Mouse (Mus musculus) MEL (cell line): ENCODE data around the gene Acsl5. TPM values are rescaled to one million over a fixed set of nuclear protein-coding genes. Genes with fewer than 3 reads are reported as not detected.

Source experiments
- DNase-seq: peaks from one replicate; pipeline ENCODE4 v3.0.0; 2011; ENCODE audit warnings: low read depth, low spot score
- H3K27ac ChIP-seq: 2 replicates; pipeline ENCODE4 v1.5.1; 2012; ENCODE audit warnings: low read depth, mild to moderate bottlenecking, control low read depth, low read length, moderate library complexity; ENCODE audit not compliant: control insufficient read depth
- H3K27me3 ChIP-seq, 2 experiments: fragments of 150-350 bp in 1 of 2; sonication (generic) in 1 of 2; 2 replicates each; pipeline ENCODE4 v1.6.1; 2012; ENCODE audit warnings: low read length in 2 of 2, mild to moderate bottlenecking in 2 of 2, improper control_type of control experiment in 1 of 2, moderate library complexity in 1 of 2; ENCODE audit not compliant: insufficient read depth in 2 of 2, control insufficient read depth in 1 of 2
- H3K36me3 ChIP-seq, 2 experiments: 2 replicates each; pipeline ENCODE4 v1.6.1; 2012 to 2014; ENCODE audit warnings: low read length in 2 of 2, improper control_type of control experiment in 1 of 2, inconsistent platforms in 1 of 2, mild to moderate bottlenecking in 1 of 2; ENCODE audit not compliant: insufficient read depth in 2 of 2, control insufficient read depth in 1 of 2
- H3K4me1 ChIP-seq, 2 experiments: fragments of 150-350 bp in 1 of 2; sonication (generic) in 1 of 2; 2 replicates each; pipeline ENCODE4 v1.6.1; 2012; ENCODE audit warnings: low read length in 2 of 2, improper control_type of control experiment in 1 of 2, mild to moderate bottlenecking in 1 of 2; ENCODE audit not compliant: insufficient read depth in 2 of 2, control insufficient read depth in 1 of 2
- H3K4me3 ChIP-seq, 2 experiments: fragments of 150-350 bp in 1 of 2; sonication (generic) in 1 of 2; 2 replicates each; pipeline ENCODE4 v1.5.1; 2012; ENCODE audit warnings: low read depth in 2 of 2, low read length in 2 of 2, mild to moderate bottlenecking in 2 of 2, moderate library complexity in 2 of 2, control low read depth in 1 of 2, improper control_type of control experiment in 1 of 2; ENCODE audit not compliant: control insufficient read depth in 1 of 2, insufficient read depth in 1 of 2
- H3K79me2 ChIP-seq: 2 replicates; pipeline ENCODE4 v1.6.1; 2012; ENCODE audit warnings: mild to moderate bottlenecking, low read length, moderate library complexity; ENCODE audit not compliant: control insufficient read depth, poor library complexity, insufficient read depth
- H3K9ac ChIP-seq: 2 replicates; pipeline ENCODE4 v1.6.1; 2012; ENCODE audit warnings: low read depth, mild to moderate bottlenecking, control low read depth, low read length, moderate library complexity; ENCODE audit not compliant: control insufficient read depth, poor library complexity, severe bottlenecking
- H3K9me3 ChIP-seq: fragments of 150-350 bp; sonication (generic); replicated peaks from 2 replicates; pipeline ENCODE4 v1.6.1; 2012; ENCODE audit warnings: mild to moderate bottlenecking, low read length, improper control_type of control experiment, moderate library complexity; ENCODE audit not compliant: insufficient read depth
- BHLHE40 ChIP-seq: IDR thresholded peaks from 2 replicates; pipeline ENCODE4 v1.6.1; 2012; ENCODE audit warnings: low read depth, mild to moderate bottlenecking, inconsistent platforms, low read length, improper control_type of control experiment, borderline replicate concordance
- CHD1 ChIP-seq: IDR thresholded peaks from 2 replicates; pipeline ENCODE4 v1.6.1; 2012; ENCODE audit warnings: low read depth, mild to moderate bottlenecking, inconsistent platforms, low read length, improper control_type of control experiment
- CHD2 ChIP-seq: IDR thresholded peaks from 2 replicates; pipeline ENCODE4 v1.6.1; 2011; ENCODE audit warnings: low read length, improper control_type of control experiment
- CTCF ChIP-seq, 3 experiments: IDR thresholded peaks in 2 of 3; conservative IDR thresholded peaks in 1 of 3; 2 replicates each; pipeline ENCODE4 v1.5.1; 2011 to 2012; ENCODE audit warnings: low read length in 3 of 3, low read depth in 2 of 3, mild to moderate bottlenecking in 2 of 3, improper control_type of control experiment in 1 of 3, inconsistent platforms in 1 of 3, mixed read lengths in 1 of 3, moderate library complexity in 1 of 3; ENCODE audit not compliant: control insufficient read depth in 1 of 3, insufficient read depth in 1 of 3, poor library complexity in 1 of 3, severe bottlenecking in 1 of 3
- E2F4 ChIP-seq: IDR thresholded peaks from 2 replicates; pipeline ENCODE4 v1.6.1; 2011; ENCODE audit warnings: low read depth, low read length, improper control_type of control experiment, borderline replicate concordance
- ELF1 ChIP-seq: IDR thresholded peaks from 2 replicates; pipeline ENCODE4 v1.6.1; 2014; ENCODE audit warnings: low read depth, mild to moderate bottlenecking, inconsistent platforms, low read length, improper control_type of control experiment, moderate library complexity
- EP300 ChIP-seq, 2 experiments: IDR thresholded peaks; 2 replicates each; pipeline ENCODE4 v1.6.1; 2011; ENCODE audit warnings: improper control_type of control experiment in 2 of 2, low read length in 2 of 2, low read depth in 1 of 2, mild to moderate bottlenecking in 1 of 2
- ETS1 ChIP-seq: IDR thresholded peaks from 2 replicates; pipeline ENCODE4 v1.6.1; 2012; ENCODE audit warnings: low read depth, mild to moderate bottlenecking, inconsistent platforms, low read length, improper control_type of control experiment, moderate library complexity
- GABPA ChIP-seq: IDR thresholded peaks from 2 replicates; pipeline ENCODE4 v1.6.1; 2012; ENCODE audit warnings: low read depth, mild to moderate bottlenecking, inconsistent platforms, low read length, improper control_type of control experiment, moderate library complexity
- HCFC1 ChIP-seq: IDR thresholded peaks from 2 replicates; pipeline ENCODE4 v1.6.1; 2012; ENCODE audit warnings: low read depth, mild to moderate bottlenecking, inconsistent platforms, low read length, improper control_type of control experiment, moderate library complexity
- JUND ChIP-seq: IDR thresholded peaks from 2 replicates; pipeline ENCODE4 v1.6.1; 2011; ENCODE audit warnings: low read depth, mild to moderate bottlenecking, improper control_type of control experiment, low read length
- KAT2A ChIP-seq: conservative IDR thresholded peaks from 2 replicates; pipeline ENCODE4 v1.6.1; 2012; ENCODE audit warnings: low read depth, low read length, improper control_type of control experiment, inconsistent platforms
- MAFK ChIP-seq: IDR thresholded peaks from 2 replicates; pipeline ENCODE4 v1.6.1; 2011; ENCODE audit warnings: low read depth, mild to moderate bottlenecking, low read length, improper control_type of control experiment, borderline replicate concordance
- MAX ChIP-seq: IDR thresholded peaks from 2 replicates; pipeline ENCODE4 v1.6.1; 2011; ENCODE audit warnings: low read length, improper control_type of control experiment
- MAZ ChIP-seq: IDR thresholded peaks from 2 replicates; pipeline ENCODE4 v1.6.1; 2012; ENCODE audit warnings: low read depth, mild to moderate bottlenecking, inconsistent platforms, low read length, improper control_type of control experiment
- MEF2A ChIP-seq: IDR thresholded peaks from 2 replicates; pipeline ENCODE4 v1.6.1; 2014; ENCODE audit warnings: low read depth, mild to moderate bottlenecking, inconsistent platforms, low read length, improper control_type of control experiment; ENCODE audit not compliant: poor library complexity, insufficient replicate concordance, severe bottlenecking; ENCODE audit errors: extremely low read depth
- MXI1 ChIP-seq: IDR thresholded peaks from 2 replicates; pipeline ENCODE4 v1.6.1; 2011; ENCODE audit warnings: mild to moderate bottlenecking, low read depth, low read length, improper control_type of control experiment
- MYB ChIP-seq: IDR thresholded peaks from 2 replicates; pipeline ENCODE4 v1.6.1; 2011; ENCODE audit warnings: mild to moderate bottlenecking, low read depth, low read length, improper control_type of control experiment
- MYC ChIP-seq: IDR thresholded peaks from 2 replicates; pipeline ENCODE4 v1.6.1; 2011; ENCODE audit warnings: low read depth, mild to moderate bottlenecking, low read length, improper control_type of control experiment, moderate library complexity
- NELFE ChIP-seq: IDR thresholded peaks from 2 replicates; pipeline ENCODE4 v1.6.1; 2011; ENCODE audit warnings: low read depth, low read length, improper control_type of control experiment
- NRF1 ChIP-seq: IDR thresholded peaks from 2 replicates; pipeline ENCODE4 v1.6.1; 2014; ENCODE audit warnings: low read depth, mild to moderate bottlenecking, inconsistent platforms, low read length, improper control_type of control experiment, moderate library complexity; ENCODE audit not compliant: poor library complexity, insufficient read depth, severe bottlenecking
- POLR2A ChIP-seq, 2 experiments: IDR thresholded peaks; 2 replicates each; pipeline ENCODE4 v1.6.1; 2011 to 2012; ENCODE audit warnings: low read length in 2 of 2, mild to moderate bottlenecking in 2 of 2, control low read depth in 1 of 2, improper control_type of control experiment in 1 of 2, low read depth in 1 of 2, moderate library complexity in 1 of 2; ENCODE audit not compliant: control insufficient read depth in 1 of 2, insufficient read depth in 1 of 2, poor library complexity in 1 of 2
- POLR2AphosphoS2 ChIP-seq: IDR thresholded peaks from 2 replicates; pipeline ENCODE4 v1.6.1; 2011; ENCODE audit warnings: low read length, improper control_type of control experiment
- POLR2AphosphoS5 ChIP-seq: IDR thresholded peaks from 2 replicates; pipeline ENCODE4 v1.6.1; 2012; ENCODE audit warnings: low read depth, borderline replicate concordance, mild to moderate bottlenecking, inconsistent platforms, low read length, moderate library complexity, mixed read lengths
- RAD21 ChIP-seq: IDR thresholded peaks from 2 replicates; pipeline ENCODE4 v1.6.1; 2011; ENCODE audit warnings: mild to moderate bottlenecking, low read depth, low read length, improper control_type of control experiment
- RCOR1 ChIP-seq: IDR thresholded peaks from 2 replicates; pipeline ENCODE4 v1.6.1; 2012; ENCODE audit warnings: low read depth, mild to moderate bottlenecking, inconsistent platforms, low read length, improper control_type of control experiment
- SIN3A ChIP-seq: IDR thresholded peaks from 2 replicates; pipeline ENCODE4 v1.6.1; 2012; ENCODE audit warnings: low read length, improper control_type of control experiment, inconsistent platforms
- SMC3 ChIP-seq: IDR thresholded peaks from 2 replicates; pipeline ENCODE4 v1.6.1; 2011; ENCODE audit warnings: low read depth, low read length, improper control_type of control experiment
- TBP ChIP-seq: IDR thresholded peaks from 2 replicates; pipeline ENCODE4 v1.8.0; 2011; ENCODE audit warnings: low read depth, low read length, improper control_type of control experiment
- TCF12 ChIP-seq: IDR thresholded peaks from 2 replicates; pipeline ENCODE4 v1.6.1; 2014; ENCODE audit warnings: low read depth, mild to moderate bottlenecking, inconsistent platforms, low read length, improper control_type of control experiment, moderate library complexity
- UBTF ChIP-seq: IDR thresholded peaks from 2 replicates; pipeline ENCODE4 v1.6.1; 2012; ENCODE audit warnings: low read depth, mild to moderate bottlenecking, inconsistent platforms, low read length, improper control_type of control experiment, moderate library complexity, borderline replicate concordance; ENCODE audit not compliant: insufficient read depth
- USF1 ChIP-seq: IDR thresholded peaks from 2 replicates; pipeline ENCODE4 v1.6.1; 2014; ENCODE audit warnings: low read depth, mild to moderate bottlenecking, inconsistent platforms, low read length, improper control_type of control experiment, moderate library complexity
- USF2 ChIP-seq, 2 experiments: IDR thresholded peaks; 2 replicates each; pipeline ENCODE4 v1.6.1; 2011 to 2012; ENCODE audit warnings: improper control_type of control experiment in 2 of 2, low read length in 2 of 2, borderline replicate concordance in 1 of 2, inconsistent platforms in 1 of 2, low read depth in 1 of 2, mild to moderate bottlenecking in 1 of 2; ENCODE audit not compliant: insufficient read depth in 1 of 2
- ZC3H11A ChIP-seq: IDR thresholded peaks from 2 replicates; pipeline ENCODE4 v1.6.1; 2012; ENCODE audit warnings: low read depth, mild to moderate bottlenecking, inconsistent platforms, low read length, improper control_type of control experiment
- ZKSCAN1 ChIP-seq: IDR thresholded peaks from 2 replicates; pipeline ENCODE4 v1.6.1; 2012; ENCODE audit warnings: low read depth, mild to moderate bottlenecking, inconsistent platforms, low read length, improper control_type of control experiment, moderate library complexity
- ZMIZ1 ChIP-seq: IDR thresholded peaks from 2 replicates; pipeline ENCODE4 v1.6.1; 2012; ENCODE audit warnings: low read depth, mild to moderate bottlenecking, inconsistent platforms, low read length, improper control_type of control experiment, moderate library complexity
- ZNF384 ChIP-seq: IDR thresholded peaks from 2 replicates; pipeline ENCODE4 v1.6.1; 2012; ENCODE audit warnings: low read depth, mild to moderate bottlenecking, inconsistent platforms, low read length, improper control_type of control experiment
- polyA plus RNA-seq, 2 experiments: library from polyadenylated mRNA; stranded (reverse) in 1 of 2; unstranded in 1 of 2; fragments of >175 nt in 1 of 2; fragments of >200 nt in 1 of 2; gene quantifications; 2 replicates each; pipeline versions ENCODE4 v1.2.1 to v1.2.4; 2012; ENCODE audit warnings: low replicate concordance in 2 of 2, low read depth in 1 of 2; ENCODE audit not compliant: insufficient read length in 2 of 2, insufficient read depth in 1 of 2, missing spikeins in 1 of 2
- total RNA-seq: library from RNA; depleted of rRNA; stranded (reverse); fragments of 300-350 nt; gene quantifications from 2 replicates; pipeline ENCODE4 v1.2.3, GENCODE M21; 2012

The Acsl5 gene
- total and polyA plus RNA-seq, 3 experiments = 223 to 318 TPM; not detected in 1

DNA sequence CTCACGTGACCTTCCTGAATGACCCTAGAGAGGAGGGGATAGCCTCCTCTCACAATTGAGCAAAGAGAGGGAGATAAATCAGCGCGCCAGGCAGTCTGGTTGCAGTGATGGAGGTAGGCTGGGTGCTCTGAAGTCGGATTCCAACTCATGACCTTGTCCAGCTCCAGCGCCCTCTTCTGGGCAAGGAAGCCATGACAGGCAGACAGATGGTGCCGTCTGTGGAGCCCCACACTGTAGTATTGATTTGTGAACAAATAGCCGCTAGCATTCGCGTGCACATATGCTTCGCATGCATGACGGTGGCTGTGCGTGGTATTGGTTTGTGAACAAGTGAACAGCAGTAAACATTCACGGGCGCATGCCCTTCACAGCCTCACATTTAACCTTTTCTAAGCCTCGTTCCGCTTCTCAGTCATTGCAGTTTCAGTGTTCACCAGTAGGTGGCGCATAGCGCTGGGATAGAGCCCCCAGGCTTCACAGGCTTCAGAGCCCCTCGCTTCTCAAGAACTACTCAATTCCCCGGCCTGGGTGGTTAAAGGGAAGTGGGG is 33.5 kb upstream of the Acsl5 start:
- peak overlapping the region; percentile 64 for H3K9ac ChIP-seq
- H3K27ac ChIP-seq = peak overlapping the region; percentile 84
- peak; percentile 95 for DNase-seq
- H3K4me1 ChIP-seq = peaks cover 3 to 15% of the 10 kb centered on the region in 2 experiments; a peak in 3 of 4 replicates
- H3K79me2 ChIP-seq = no peaks in the 10 kb centered on the region; the same call in 1 of the 2 replicates
- H3K27me3 ChIP-seq = no peaks in the 10 kb centered on the region
- H3K9me3 ChIP-seq = no peaks in the 10 kb centered on the region
- H3K36me3 ChIP-seq = peaks cover 0 to 7% of the 10 kb centered on the region in 2 experiments; a peak in 2 of 4 replicates
- peak overlapping the region; percentile 61 to 63 for H3K4me3 ChIP-seq
- no peak for TF ChIP-seq POLR2AphosphoS2
- TF ChIP-seq POLR2A (IDR thresholded peaks at IDR 0.05; ENCODE audit: control insufficient read depth in 1 of 2, insufficient read depth in 1 of 2, low read depth in 1 of 2, low read length in 2 of 2, poor library complexity in 1 of 2) = no peak
- TF ChIP-seq SMC3 = peak; percentile 85
- TF ChIP-seq GABPA = peak; percentile 40; the same call in 1 of the 2 replicates
- TF ChIP-seq USF1 = peak; percentile 62
- TF ChIP-seq ZC3H11A = peak; percentile 61
- peak; percentile 73 for TF ChIP-seq RAD21
- TF ChIP-seq NRF1 = peak; percentile 60
- no peak for TF ChIP-seq ZMIZ1
- TF ChIP-seq HCFC1 = no peak
- no peak; the same call in 1 of the 2 replicates for TF ChIP-seq TBP
- TF ChIP-seq CHD2 = no peak
- TF ChIP-seq BHLHE40 = peak; percentile 41; the same call in 1 of the 2 replicates
- TF ChIP-seq CTCF (IDR thresholded peaks at IDR 0.05 in 2 of 3, conservative IDR thresholded peaks at IDR 0.05 in 1 of 3; ENCODE audit: control insufficient read depth in 1 of 3, insufficient read depth in 1 of 3, low read depth in 2 of 3, low read length in 3 of 3, poor library complexity in 1 of 3, severe bottlenecking in 1 of 3) = peak; percentile 79 to 95 (median 94)
- no peak for TF ChIP-seq KAT2A
- no peak for TF ChIP-seq UBTF
- no peak for TF ChIP-seq POLR2AphosphoS5
- no peak for TF ChIP-seq TCF12
- no peak for TF ChIP-seq MEF2A
- no peak for TF ChIP-seq ELF1
- peak; percentile 68 for TF ChIP-seq SIN3A
- TF ChIP-seq MAX = no peak
- no peak for TF ChIP-seq MAFK
- TF ChIP-seq RCOR1 = 0 out of 2 replicates have a peak, but pooled peaks have one; percentile 41
- TF ChIP-seq JUND = no peak
- no peak for TF ChIP-seq ZKSCAN1
- peak; percentile 83 for TF ChIP-seq MYC
- no peak for TF ChIP-seq EP300 (IDR thresholded peaks at IDR 0.05; ENCODE audit: low read depth in 1 of 2, low read length in 2 of 2)
- peak; percentile 4; the same call in 1 of the 2 replicates for TF ChIP-seq MAZ
- no peak for TF ChIP-seq MYB
- TF ChIP-seq MXI1 = no peak
- no peak for TF ChIP-seq ETS1
- no peak for TF ChIP-seq ZNF384
- no peak for TF ChIP-seq USF2 (IDR thresholded peaks at IDR 0.05; ENCODE audit: borderline replicate concordance in 1 of 2, insufficient read depth in 1 of 2, low read depth in 1 of 2, low read length in 2 of 2)
- TF ChIP-seq NELFE = no peak
- no peak for TF ChIP-seq CHD1
- no peak; the same call in 1 of the 2 replicates for TF ChIP-seq E2F4
